Mouse (Mus musculus) CD4-positive, CD25-positive, alpha-beta regulatory T cell, adult 2 months (primary cell): ENCODE measurements around the gene Cldn7.
A peak's percentile ranks its signal among the peaks of the same experiment; 100 is the strongest.
"Not testable (repeated sequence)": the region's sequence is repeated elsewhere in the genome, so short reads cannot be mapped to it uniquely, and the experiment has no call there.

Experiments
- DNase-seq: peaks from one replicate; pipeline ENCODE4 v3.0.0-alpha.2; 2012; ENCODE audit warnings: low read depth, low spot score

The Cldn7 gene

DNA sequence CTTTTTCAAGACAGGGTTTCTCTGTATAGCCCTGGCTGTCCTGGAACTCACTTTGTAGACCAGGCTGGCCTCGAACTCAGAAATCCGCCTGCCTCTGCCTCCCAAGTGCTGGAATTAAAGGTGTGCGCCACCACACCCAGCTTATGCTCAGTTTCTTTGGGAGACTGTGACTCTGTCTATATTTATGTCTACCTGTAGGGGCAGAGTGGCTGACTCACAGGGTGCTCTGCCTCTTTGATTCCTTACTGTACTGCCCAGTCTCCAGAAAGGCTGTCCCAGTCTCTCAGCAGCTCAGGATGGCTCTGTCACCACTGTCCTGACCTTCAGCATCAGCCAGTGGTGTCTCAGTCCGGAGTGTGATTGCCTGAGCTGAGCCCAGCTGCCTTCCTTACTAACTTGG, 9.0 kb upstream of the Cldn7 start:
- DNase-seq = not testable (repeated sequence)

DNA sequence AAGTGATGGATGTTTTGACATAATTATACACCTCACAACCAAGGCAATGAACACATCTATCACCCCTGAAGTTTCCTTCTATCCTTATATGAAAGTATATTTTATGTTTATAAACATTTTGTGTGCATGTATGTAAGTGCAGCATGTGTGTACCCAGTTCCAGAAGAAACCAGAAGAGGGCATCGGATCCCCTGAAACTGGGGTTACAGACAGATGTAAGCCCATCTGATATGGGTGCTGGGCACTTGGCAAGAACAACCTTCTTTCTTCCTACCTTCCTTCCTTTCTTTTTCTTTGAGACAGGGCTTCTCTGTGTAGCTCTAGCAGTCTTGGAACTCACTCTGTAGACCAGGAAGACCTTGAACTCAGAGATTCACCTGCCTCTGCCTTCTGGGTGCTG, 8.4 kb upstream of the Cldn7 start:
- peak; percentile 35 for DNase-seq

DNA sequence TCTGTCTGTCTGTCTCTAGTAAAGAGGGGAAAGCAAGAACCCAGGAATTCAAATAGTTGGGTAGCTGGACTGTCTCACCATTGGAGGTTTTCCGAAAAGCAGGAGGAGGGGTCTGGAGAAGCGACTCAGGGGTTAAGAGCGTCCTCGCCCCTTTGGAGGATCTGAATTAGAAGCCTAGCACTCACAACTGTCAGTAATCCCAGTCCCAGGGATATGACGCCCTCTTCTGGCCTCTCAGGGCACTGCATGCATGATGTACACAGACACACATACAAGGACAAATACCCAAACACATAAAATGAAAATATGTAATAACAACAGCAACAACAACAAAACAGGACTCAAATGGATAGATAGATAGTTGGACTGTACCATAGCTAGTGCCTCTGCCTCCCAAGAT, 4.0 kb upstream of the Cldn7 start:
- peak; percentile 46 for DNase-seq

DNA sequence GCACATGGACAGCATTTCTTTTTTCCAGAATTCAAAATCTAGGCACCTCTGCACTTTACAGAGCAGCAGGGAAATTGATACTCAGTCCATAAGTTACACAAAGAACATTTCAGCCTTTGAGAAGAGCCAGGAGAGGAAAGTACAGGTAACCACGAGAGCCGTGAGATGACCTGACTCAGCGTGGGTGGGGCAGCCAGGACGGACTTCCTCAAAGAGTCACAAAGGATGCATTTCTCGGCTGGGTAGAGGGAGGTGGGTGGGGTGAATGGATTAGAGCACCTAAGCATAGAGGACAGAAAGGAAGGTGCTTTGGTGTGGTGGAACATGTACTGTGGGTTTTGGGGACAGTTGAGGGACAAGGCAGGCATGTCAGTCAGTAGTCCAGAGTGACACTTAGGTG, 2.7 kb upstream of the Cldn7 start:
- DNase-seq = no peak

DNA sequence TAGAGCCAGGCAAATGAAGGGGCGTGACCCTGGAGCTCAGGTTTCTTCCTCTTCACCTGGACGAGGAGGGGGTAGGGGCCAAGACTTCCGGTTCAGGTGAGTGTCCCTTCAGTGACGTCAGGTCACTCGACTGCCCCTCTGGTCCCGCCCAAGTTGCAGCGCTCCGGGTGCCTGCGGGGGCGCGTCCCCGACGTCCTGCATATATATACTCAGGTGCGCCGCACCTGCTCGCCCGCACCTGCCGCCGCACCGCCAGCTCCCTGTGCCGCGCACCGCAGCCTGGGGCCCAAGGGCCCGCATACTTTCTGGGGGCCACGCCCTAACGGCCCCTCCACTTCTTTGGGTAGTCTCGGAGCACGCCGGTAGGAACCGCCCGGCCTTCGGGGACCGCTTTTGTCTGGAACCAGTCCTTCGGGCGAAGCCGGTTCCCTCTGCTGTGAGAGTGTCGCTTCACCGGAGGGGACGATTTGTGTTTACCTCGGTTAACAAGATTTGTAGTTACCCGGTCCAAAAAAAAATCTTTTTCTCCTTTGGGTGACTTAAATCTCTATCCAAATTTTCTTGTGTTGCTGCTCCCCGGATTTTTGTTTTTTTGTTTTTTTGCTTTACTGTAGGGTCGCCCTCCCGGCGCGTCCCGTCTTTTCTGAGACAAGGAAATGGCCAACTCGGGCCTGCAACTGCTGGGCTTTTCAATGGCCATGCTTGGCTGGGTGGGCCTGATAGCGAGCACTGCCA, 859 bp downstream of the Cldn7 start:
- no peak for DNase-seq

DNA sequence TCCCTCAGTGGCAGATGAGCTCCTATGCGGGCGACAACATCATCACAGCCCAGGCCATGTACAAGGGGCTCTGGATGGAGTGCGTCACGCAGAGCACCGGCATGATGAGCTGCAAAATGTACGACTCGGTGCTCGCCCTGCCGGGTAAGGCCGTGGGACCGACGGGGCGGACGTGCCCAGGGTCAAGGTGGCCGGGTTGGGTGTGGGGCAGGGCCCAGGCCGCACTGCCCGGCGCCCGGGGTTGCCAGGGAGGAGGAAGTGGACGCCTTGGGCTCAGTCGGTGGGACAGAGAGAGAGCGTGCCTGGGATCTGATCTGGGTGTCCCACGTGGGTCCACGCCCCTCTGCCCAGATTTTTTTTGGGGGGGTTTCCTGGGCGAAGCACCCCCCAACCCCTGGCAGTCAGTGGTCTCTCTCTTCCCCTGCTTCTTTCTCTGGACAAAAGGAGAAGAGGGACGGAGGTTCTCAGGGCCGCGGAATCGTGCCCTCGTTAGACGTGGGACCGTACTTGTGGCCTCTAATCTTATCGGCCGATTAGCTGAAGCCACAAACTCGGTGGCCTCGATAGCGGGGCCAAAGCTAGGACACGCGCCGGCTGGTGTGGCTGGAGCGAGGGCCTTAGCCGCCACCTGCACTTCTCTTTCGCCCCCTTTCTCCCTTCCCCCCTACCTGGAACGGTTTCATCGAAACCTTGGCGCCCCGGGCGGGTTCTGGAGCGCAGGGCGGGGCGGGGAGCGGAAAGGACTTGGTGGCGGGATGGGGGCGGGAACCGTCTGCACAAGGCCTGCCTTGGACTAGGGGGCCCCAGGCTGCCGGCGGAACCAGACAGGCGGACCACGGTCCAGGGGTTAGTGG, 1.7 kb downstream of the Cldn7 start:
- DNase-seq = peak; percentile 41

DNA sequence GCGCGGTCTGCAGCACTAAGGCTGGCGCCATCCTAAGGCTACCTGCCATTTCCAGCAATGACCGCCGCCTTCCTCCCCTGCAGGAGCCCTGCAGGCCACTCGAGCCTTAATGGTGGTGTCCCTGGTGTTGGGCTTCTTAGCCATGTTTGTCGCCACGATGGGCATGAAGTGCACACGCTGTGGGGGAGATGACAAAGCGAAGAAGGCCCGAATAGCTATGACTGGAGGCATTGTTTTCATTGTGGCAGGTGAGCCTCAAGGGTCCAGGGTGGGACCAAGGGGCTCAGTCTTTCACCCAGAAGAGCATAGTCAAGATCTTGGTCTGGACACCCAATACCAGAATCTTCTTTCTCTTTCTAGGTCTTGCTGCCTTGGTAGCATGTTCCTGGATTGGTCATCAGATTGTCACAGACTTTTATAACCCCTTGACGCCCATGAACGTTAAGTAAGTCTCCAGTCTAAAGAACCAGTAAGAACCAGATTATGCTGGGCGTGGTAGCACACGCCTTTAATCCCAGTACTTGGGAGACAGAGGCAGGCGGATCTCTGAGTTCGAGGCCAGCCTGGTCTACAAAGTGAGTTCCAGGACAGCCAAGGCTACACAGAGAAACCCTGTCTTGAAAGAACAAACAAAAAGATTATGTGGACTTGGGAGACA, 2.4 kb downstream of the Cldn7 start:
- DNase-seq = no peak

DNA sequence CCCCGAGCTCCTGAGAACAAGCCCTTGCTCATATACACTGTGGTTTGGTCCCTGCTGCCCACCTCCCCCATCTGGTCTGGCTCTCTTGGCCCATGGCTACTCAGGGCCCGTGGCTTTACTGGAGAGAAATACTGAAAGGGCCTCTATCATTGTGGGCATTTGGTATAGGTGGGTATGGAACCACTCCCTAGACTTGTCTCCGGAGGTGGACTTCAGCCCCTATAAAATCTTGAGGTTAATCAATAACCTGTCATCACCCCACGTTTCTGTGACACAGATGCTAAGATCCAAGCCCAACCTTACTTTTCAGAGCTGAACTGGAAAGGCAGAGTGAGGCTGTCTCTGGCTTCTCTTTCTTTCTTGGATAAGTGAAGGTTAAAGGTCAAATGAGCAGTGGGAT, 4.2 kb downstream of the Cldn7 start:
- DNase-seq = no peak

DNA sequence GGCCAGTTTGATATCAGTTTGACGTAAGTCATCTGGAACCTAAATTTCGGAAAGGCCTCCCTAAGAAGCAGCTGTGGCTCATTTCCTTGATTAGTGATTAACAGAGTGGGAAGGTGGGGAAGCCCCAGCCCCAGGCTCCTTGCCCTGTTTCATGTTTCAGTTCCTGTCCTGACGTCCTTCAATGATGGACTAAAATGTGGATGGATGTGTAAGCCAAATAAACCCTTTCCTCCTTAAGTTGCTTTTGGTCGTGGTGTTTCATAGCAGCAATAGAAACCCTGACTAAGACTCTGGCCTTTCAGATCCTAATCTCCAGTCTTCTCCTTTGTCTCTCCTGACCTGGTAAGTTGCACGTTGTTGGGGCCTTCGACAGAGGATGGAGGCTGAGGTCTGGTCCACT, 5.6 kb downstream of the Cldn7 start:
- no peak for DNase-seq

DNA sequence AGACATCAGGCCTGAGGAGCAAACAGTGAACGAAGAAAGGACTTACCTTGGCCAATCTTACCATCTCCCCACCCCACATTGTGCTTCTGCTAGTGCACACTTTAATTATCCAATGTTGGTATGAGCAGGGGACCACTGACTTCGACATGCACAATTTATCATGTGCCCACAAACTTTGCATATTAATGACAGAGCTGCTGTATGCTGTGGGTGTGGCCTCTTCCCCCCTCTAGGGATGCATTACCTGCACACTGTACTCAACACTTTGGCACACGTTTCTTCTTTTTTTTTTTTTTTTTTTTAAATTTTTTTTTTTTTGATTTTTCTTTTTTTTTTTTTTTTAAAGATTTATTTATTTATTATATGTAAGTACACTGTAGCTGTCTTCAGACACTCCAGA, 6.2 kb downstream of the Cldn7 start:
- no peak for DNase-seq

DNA sequence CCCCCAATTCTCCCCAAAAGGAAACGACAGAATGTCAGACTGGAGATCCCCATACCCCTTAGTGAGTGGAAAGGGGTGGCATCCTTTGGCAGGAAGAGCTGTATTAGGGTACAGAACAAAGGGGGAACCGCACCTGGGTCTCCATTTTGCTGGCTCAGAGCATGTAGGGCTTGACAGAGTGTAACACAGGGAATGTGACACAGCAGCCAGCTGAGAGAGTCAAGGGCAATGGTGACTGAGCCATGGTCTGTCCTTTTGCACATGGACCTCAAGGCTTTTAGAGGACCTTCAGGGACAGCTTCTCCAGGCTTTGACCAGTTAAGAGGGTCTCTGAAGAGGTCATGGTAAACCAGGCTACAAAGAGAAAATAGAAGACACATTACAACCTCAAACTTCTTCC, 10.3 kb downstream of the Cldn7 start:
- no peak for DNase-seq

DNA sequence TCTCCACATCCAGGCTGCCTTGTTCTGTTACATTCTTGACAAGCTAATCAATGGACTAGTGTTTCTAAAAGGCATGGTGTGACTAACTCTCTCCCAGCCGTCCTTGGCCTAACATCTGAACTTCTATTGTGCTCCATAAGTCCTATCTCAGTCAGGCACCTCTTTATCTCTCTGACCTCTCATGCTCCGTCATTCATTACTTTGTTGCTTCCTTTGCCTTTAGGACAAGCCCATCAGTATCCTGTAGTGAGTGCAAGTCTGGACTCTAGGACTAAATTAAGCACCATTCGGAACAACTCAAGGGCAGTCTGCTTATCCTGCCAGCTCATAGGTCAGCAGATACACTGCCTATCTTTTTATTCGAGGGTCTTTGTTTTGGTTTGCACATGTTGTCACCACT, 11.7 kb downstream of the Cldn7 start:
- DNase-seq = no peak

DNA sequence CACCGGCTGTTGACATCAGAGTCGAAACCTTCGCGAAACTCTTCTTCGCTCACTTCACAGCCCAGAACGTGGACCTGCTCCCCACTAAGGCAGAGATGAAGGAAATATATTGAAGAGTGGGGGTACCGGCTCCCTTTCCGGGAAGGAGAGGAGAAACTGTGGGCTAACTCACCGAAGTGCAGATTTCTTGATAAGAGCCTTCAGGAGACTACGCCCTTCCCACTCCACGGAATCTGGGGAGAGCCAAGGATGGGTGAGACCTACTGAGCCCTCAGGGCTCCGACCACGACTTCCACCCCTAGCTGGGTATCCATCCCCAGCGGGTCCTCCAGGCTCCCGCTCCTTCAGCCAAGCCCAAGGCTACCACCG, 15.2 kb downstream of the Cldn7 start:
- DNase-seq = no peak

DNA sequence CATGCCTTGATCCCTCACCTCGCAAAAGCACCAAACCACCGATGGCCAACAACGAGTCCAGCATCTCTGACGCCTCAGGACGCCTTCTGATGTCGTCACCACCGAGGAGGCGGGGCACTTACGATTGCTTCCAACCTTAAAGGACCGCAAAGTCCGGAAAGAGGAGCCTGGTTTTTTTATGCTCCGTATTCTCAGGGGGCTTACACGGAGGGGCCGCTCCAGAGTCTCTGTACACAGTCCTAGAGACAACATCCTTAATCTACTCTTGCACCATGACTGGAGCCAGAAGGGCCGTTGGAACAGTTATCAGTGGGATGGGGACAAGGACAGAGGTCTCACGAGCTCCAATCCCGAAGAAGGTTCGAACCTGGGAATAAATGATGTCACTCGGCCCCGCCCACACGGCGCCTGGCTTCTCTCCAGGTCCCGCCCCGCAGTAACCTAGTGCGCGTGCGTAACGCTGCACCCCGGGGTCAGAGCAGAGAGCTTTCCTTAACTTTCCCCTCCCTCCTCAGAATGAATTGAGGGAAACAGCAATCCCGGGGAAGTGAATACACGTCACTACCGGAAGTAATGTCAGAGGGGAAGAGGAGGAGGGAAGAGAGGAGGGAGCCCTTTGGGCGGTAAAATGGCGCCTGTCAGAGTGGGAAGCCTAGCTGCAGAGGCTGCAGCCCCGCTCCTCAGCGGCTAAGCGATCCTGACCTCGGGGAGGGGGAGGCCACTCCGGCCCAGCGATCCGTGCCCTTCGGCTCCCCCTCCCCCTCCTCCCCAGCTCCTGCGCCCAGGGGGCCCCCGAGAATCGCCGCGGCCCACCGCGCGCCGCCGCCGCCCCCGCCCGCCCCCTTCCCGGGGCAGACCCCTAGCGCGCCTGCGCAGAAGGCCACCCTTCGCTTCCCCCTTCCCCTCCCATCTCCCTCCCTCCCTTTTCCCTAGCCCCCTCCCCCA, 15.9 kb downstream of the Cldn7 start:
- peak; percentile 92 for DNase-seq

DNA sequence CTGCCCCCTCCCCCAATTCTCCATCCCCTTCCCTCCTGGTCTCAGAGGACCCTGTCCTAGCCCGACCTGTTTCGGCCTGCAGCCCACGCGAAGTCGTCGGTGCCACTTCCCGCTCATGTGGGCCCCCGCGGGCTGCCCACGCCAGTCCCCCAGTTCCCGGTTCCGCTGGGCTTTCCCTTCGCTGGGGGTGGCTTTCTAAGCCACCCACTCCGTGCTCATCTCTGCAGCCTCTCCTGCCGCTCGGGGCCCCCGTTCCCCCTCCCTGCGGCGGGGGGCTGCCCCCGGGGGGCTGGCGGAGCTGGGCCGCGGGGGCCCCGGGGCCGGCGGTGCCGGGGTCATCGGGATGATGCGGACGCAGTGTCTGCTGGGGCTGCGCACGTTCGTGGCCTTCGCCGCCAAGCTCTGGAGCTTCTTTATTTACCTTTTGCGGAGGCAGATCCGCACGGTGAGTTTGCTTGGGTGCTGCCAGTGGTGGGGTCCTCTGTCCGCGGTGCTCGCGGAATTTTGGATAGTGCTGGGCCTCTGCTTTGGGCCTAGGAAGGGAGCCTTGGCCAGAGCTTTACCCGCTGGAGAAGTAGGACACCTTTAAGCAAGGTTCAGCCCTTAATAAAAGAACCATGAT, 16.7 kb downstream of the Cldn7 start, which contains the start of gene Ctdnep1:
Ctdnep1 (plus strand) TSS at position 16 of the 622 bp plus-strand sequence.
- no peak for DNase-seq

DNA sequence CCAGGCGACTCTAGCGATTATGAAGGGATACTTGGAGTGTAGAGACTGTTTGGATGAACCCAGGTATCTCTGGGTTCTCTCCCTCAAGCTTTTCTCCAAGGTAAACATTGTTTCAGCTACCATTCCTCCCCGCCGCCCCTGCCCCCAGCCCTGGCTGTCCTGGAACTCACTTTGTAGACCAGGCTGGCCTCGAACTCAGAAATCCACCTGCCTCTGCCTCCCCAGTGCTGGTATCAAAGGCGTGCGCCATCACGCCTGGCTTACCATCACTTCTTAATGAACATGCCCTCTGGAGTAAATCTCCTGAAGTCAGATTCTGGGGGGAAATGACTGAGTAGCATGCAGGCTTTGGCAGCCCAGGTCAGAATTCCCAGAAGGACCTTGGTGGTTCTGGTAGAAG, 17.6 kb downstream of the Cldn7 start, which contains the start of gene Elp5:
Elp5 (minus strand) TSS at position 293 of the 400 bp plus-strand sequence.
- DNase-seq = no peak

DNA sequence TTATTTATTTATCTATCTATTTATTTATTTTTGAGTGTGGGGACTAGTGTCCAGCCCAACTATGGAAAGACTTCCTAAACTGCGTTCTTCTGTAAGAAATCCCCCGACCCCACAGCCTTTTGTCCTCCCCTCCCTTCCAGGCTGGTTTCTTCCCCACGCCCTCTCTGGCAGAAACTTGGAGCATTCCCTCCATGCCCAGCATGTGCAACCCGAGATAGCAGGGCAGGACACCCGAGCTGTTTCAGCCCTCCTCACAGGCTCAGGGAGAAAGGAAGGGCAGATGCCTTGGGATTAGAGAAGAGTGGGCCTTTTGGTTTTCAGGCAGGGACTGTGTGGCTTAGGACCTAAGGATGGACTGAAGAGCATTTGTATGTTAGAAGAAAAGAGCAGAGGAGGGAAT, 18.3 kb downstream of the Cldn7 start:
- no peak for DNase-seq

DNA sequence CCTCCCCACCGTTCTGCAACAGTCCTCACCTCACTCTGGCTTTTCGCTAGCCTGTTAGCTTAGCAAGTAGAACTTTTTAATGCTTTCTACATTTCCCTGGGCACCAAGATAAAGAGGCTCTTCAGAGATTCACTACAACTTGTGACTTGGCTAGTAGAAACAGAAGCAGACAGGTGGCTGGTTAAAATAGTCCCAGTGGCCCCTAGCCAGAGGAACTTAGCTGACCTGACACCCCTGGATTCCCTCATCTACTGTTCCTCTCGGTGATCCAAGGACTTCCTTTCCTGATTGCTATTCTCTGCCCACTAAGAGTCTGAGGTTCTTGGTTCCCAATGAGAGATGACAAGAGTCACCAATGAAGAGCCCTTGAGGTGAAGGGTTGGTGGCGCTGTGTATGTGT, 18.8 kb downstream of the Cldn7 start:
- no peak for DNase-seq

DNA sequence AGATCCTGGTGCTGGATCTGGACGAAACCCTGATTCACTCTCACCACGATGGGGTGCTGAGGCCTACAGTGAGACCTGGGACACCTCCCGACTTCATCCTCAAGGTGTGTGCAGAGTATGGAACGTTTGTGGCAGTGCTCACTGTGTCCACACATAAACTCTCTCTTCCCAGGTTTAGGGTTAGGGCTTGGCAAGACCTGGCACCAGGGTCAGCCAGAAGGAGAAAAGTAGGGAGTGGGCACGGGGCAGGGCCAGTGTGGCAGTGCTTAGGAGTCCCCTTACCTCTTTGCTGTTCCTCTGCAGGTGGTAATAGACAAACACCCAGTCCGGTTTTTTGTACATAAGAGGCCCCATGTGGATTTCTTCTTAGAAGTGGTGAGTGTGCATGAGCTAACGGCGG, 19.9 kb downstream of the Cldn7 start:
- no peak for DNase-seq

DNA sequence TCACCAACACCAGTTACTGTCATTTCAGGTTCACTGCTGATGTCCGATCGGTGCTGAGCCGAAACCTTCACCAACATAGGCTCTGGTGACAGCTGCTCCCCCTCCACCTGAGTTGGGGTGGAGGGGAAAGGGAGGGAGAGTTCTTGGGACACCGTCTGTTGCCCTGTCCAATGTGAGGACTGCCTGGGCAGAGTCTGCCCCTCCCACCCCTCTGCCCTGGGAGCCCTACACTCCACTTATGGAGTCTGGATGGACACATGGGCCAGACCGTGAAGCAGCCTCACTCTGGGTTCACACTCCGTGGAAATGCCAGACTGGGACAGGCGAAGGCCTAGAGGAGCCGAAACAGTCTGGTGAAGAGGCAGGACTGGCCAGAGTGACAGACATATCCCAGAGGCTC, 25.4 kb downstream of the Cldn7 start:
- DNase-seq = no peak
